Mouse (Mus musculus) G1E (cell line): ENCODE results near the gene Apbb2. TPM values are rescaled to one million over a fixed set of nuclear protein-coding genes. Genes with fewer than 3 reads are reported as not detected.

Source experiments
- ATAC-seq: 2 replicates; pipeline ENCODE4 v1.8.0; 2016; ENCODE audit warnings: mild to moderate bottlenecking; ENCODE audit not compliant: insufficient number of reproducible peaks, poor library complexity, low FRiP score, severe bottlenecking; ENCODE audit errors: extremely low read depth
- DNase-seq: peaks from one replicate; pipeline ENCODE4 v3.0.0; 2012; ENCODE audit warnings: low spot score
- H3K27me3 ChIP-seq: 2 replicates; pipeline ENCODE4 v1.6.1; 2012; ENCODE audit warnings: mild to moderate bottlenecking, low read length, inconsistent platforms; ENCODE audit not compliant: insufficient read depth
- H3K36me3 ChIP-seq: replicated peaks from 2 replicates; pipeline ENCODE3; 2012; ENCODE audit warnings: mild to moderate bottlenecking, inconsistent platforms
- H3K4me1 ChIP-seq: 2 replicates; pipeline ENCODE4 v1.6.1; 2012; ENCODE audit warnings: low read depth, low read length, inconsistent platforms, mixed read lengths; ENCODE audit not compliant: insufficient read depth
- H3K4me3 ChIP-seq: 2 replicates; pipeline ENCODE4 v1.5.1; 2012; ENCODE audit warnings: low read depth, mild to moderate bottlenecking, inconsistent platforms, low read length, moderate library complexity, mixed read lengths
- H3K9me3 ChIP-seq: replicated peaks from 2 replicates; pipeline ENCODE4 v1.6.1; 2012; ENCODE audit warnings: inconsistent platforms
- CTCF ChIP-seq: IDR thresholded peaks from 2 replicates; pipeline ENCODE4 v1.5.1; 2012; ENCODE audit warnings: low read depth, low read length, inconsistent platforms, mixed read lengths
- GATA1 ChIP-seq: IDR thresholded peaks from 2 replicates; pipeline ENCODE4 v1.6.1; 2012; ENCODE audit warnings: borderline replicate concordance, low read length, inconsistent platforms, mixed read lengths
- GATA2 ChIP-seq: IDR thresholded peaks from 2 replicates; pipeline ENCODE4 v1.6.1; 2012; ENCODE audit warnings: low read depth, low read length, inconsistent platforms, borderline replicate concordance
- POLR2AphosphoS5 ChIP-seq: IDR thresholded peaks from 2 replicates; pipeline ENCODE4 v1.6.1; 2012; ENCODE audit warnings: low read depth, low read length, inconsistent platforms; ENCODE audit not compliant: insufficient replicate concordance
- TAL1 ChIP-seq: conservative IDR thresholded peaks from 2 replicates; pipeline ENCODE4 v1.6.1; 2012; ENCODE audit warnings: low read depth, low read length, inconsistent platforms, mixed read lengths
- polyA plus RNA-seq: library from polyadenylated mRNA; stranded (reverse); fragments of >175 nt; gene quantifications from 2 replicates; pipeline ENCODE4 v1.2.3, GENCODE M21; 2012
- total RNA-seq, 2 experiments: library from RNA; stranded (forward) in 1 of 2; stranded (reverse) in 1 of 2; fragments of 200-1000 nt in 1 of 2; fragments of >200 nt in 1 of 2; fragmentation: Nextera tagmentation in 1 of 2; gene quantifications; 2 replicates each; pipeline ENCODE4 v1.2.3; 2014 to 2017

The Apbb2 gene
- total and polyA plus RNA-seq, 3 experiments: 0.16 TPM; not detected in 2

DNA sequence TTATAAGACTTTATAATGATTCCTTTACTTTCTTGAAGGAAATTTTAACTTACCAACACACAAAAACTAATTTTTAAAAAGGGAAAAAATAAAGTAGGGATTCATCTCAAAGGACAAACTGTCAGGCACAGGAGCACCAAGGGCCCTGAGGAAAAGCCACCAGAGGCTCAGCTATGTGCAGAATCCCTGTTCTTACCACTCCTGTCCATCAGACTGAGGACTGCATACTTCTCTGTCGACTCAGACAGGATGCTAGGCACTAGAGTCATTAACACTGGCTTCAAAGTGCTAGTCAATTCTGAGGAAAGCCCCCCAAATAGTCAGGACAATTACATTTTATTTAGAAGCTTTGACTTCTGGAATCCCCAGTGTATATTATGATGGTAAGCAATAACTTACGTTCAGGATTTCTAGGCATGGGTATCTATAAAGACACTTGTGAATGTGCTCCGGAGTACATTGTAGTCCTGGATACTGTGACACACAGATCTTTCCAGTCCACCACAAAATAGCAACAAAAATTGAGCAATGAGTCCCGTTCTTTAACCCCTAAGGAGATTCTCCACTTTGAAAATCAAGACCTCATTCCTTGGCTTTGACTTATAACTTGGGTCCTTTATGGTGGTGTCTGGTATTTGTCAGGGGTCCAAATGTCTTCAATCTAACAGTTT is 150.1 kb downstream of the Apbb2 start:
- no peak for TF ChIP-seq GATA2
- TF ChIP-seq POLR2AphosphoS5: no peak
- no peak for TF ChIP-seq TAL1
- TF ChIP-seq GATA1: no peak
- no peak for TF ChIP-seq CTCF
- H3K27me3 ChIP-seq: no peaks in the 10 kb centered on the region
- DNase-seq: no peak
- H3K36me3 ChIP-seq: no peaks in the 10 kb centered on the region
- ATAC-seq: no peak
- no peak overlapping the region for H3K4me3 ChIP-seq
- peaks cover 56% of the 10 kb centered on the region for H3K9me3 ChIP-seq
- no peaks in the 10 kb centered on the region for H3K4me1 ChIP-seq

DNA sequence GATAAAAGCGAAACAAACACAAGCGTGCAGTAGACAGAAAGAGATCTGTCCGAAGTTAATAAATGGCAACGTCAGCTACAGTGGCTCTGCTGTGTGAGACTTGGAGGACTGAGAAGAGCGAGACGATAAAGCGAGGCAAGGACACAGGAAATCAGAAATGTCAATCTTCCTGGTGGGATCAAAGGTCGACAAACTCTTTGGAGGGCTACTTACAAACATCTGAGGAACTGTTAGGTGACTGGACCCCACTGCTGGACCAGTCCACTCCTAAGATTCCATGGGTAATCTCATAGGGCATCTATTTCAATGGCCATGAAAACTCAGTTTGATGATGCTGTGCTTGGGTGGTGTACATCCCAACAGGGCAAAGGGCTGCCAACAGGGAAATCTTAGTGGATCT is 155.9 kb downstream of the Apbb2 start:
- no peaks in the 10 kb centered on the region for H3K4me1 ChIP-seq
- ATAC-seq (no peak), DNase-seq (no peak)
- TF ChIP-seq CTCF: no peak
- no peak for TF ChIP-seq GATA2
- TF ChIP-seq GATA1: no peak
- TF ChIP-seq POLR2AphosphoS5: no peak
- no peaks in the 10 kb centered on the region for H3K27me3 ChIP-seq
- peaks cover 50% of the 10 kb centered on the region for H3K9me3 ChIP-seq
- H3K36me3 ChIP-seq: no peaks in the 10 kb centered on the region
- H3K4me3 ChIP-seq: no peak overlapping the region

DNA sequence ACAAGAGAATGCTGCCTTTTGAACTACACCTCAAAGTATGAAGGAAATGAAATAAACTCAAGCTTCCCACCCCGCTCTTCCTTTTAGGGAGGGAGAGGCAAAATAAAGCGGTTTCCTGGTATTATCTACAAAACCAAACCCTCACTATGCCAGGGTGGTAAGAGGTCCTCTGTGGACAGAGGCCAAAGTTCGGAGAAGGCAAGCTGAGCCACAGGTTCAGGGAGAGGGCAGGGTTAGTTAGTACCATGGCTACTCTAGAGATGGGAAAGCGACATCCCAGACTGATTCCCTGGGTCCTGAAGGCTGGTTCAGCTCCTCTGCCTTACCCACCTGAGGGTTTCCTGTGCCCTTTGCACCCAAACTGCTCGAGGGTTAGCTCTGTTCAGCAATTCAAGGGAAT is 159.7 kb downstream of the Apbb2 start:
- Histone ChIP-seq H3K4me3 (no peak overlapping the region), H3K36me3 (no peaks in the 10 kb centered on the region), H3K9me3 (peaks cover 55% of the 10 kb centered on the region), H3K27me3 (no peaks in the 10 kb centered on the region), H3K4me1 (no peaks in the 10 kb centered on the region)
- DNase-seq (no peak), ATAC-seq (no peak)
- no peak for TF ChIP-seq POLR2AphosphoS5

DNA sequence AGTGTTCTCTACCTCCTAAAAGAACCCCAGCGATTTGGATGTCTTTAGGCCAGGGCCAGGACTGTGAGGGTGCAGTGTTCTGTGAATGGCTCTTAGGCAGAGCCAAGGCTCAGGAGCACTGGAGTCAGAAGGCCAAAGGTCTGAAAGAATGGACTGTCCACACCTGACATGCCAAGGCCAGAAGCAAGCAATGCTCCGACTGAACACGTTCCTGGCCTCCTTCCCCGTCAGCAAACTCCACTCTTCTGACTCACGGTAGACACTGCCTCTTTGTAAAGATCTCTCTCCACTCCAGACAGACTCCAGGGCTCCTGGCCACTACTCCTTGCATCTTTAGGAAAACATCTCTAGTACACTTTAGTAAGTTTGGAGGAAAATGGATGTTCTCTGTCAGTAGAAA is 163.3 kb downstream of the Apbb2 start:
- no peaks in the 10 kb centered on the region for H3K36me3 ChIP-seq
- H3K9me3 ChIP-seq: peaks cover 53% of the 10 kb centered on the region
- ATAC-seq: no peak
- no peaks in the 10 kb centered on the region for H3K27me3 ChIP-seq
- H3K4me1 ChIP-seq: no peaks in the 10 kb centered on the region
- DNase-seq: no peak
- TF ChIP-seq GATA1 (no peak), TAL1 (no peak), CTCF (no peak), POLR2AphosphoS5 (no peak), GATA2 (no peak)
- H3K4me3 ChIP-seq: no peak overlapping the region

DNA sequence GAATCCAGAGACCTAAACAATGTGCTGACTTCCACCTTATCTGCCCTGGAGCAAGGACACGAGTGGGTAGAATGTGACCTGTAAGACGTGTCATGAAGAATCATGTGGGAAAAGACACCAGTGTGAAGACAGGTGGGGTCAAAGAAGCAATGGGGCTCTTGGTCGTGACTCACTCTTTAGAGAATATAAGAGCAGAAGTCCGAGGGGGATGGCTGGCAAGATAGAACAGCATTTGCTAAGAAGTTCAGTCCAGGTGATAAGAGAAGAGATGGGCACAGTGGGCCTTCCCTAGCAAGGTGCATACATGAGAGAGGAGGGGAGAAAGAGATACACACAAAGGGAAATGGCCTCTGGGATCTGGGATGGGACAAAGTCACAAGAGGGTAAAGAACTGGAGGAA is 163.8 kb downstream of the Apbb2 start:
- ATAC-seq (no peak), DNase-seq (no peak)
- Histone ChIP-seq H3K9me3 (peaks cover 56% of the 10 kb centered on the region), H3K4me3 (no peak overlapping the region), H3K4me1 (no peaks in the 10 kb centered on the region), H3K36me3 (no peaks in the 10 kb centered on the region), H3K27me3 (no peaks in the 10 kb centered on the region)
- TF ChIP-seq TAL1: no peak
- TF ChIP-seq POLR2AphosphoS5: no peak
- TF ChIP-seq GATA2: no peak
- no peak for TF ChIP-seq GATA1
- TF ChIP-seq CTCF: no peak

DNA sequence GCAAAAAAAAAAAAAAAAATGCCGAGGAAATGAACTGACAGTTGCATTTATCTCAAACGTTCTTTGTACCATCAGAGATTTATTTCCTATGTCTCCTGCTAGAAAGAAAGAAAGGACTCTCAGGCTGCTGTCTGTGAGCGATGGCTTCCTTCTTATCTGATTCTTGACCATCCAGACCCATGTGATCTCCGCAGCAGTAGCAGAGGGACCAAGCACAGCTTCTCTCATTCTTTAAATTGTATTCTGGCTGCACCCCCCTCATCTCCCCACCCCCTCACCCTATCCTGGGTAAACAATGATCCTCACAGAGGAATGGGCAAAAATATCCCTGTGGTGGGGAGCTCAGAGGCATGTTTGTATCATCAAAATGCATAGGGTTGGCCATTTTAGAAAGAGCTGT is 165.5 kb downstream of the Apbb2 start:
- H3K9me3 ChIP-seq: peaks cover 51% of the 10 kb centered on the region
- TF ChIP-seq TAL1 (no peak), GATA2 (no peak), POLR2AphosphoS5 (no peak), CTCF (no peak), GATA1 (no peak)
- DNase-seq: no peak
- no peak for ATAC-seq
- no peaks in the 10 kb centered on the region for H3K27me3 ChIP-seq
- H3K36me3 ChIP-seq: no peaks in the 10 kb centered on the region
- no peak overlapping the region for H3K4me3 ChIP-seq
- no peaks in the 10 kb centered on the region for H3K4me1 ChIP-seq

DNA sequence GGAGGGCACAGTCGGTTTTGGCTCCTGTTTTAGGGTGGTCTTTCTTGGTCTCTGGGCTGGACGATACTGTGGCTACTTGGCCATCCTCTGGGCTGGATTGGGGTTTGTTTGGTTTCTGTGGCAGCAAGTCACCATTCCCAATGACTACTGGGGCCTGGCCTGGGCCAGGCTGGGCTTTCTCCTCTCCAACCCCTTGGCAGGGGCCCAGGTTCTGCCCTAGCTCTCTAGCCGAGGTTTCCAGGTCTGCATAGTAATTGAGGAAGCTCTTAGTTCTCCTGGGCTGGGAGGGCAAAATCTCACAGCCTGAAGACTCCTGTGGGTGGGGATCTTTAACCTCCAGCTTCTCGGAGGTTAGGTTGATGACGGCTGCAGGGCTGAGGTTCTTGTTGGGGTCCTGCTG is 167.0 kb downstream of the Apbb2 start:
- no peaks in the 10 kb centered on the region for H3K4me1 ChIP-seq
- ATAC-seq: no peak
- H3K27me3 ChIP-seq: no peaks in the 10 kb centered on the region
- TF ChIP-seq POLR2AphosphoS5: no peak
- TF ChIP-seq TAL1: no peak
- no peak for TF ChIP-seq GATA1
- H3K36me3 ChIP-seq: no peaks in the 10 kb centered on the region
- no peak overlapping the region for H3K4me3 ChIP-seq
- DNase-seq: no peak
- H3K9me3 ChIP-seq: peaks cover 41% of the 10 kb centered on the region
